Mouse (Mus musculus): ENCODE results near the gene Hcfc2. TPM values are rescaled to one million over a fixed set of nuclear protein-coding genes. Genes with fewer than 3 reads are reported as not detected.

Gene Hcfc2
- total RNA-seq, 2 experiments from 2014 or later = 46.3 to 53.0 TPM

DNA sequence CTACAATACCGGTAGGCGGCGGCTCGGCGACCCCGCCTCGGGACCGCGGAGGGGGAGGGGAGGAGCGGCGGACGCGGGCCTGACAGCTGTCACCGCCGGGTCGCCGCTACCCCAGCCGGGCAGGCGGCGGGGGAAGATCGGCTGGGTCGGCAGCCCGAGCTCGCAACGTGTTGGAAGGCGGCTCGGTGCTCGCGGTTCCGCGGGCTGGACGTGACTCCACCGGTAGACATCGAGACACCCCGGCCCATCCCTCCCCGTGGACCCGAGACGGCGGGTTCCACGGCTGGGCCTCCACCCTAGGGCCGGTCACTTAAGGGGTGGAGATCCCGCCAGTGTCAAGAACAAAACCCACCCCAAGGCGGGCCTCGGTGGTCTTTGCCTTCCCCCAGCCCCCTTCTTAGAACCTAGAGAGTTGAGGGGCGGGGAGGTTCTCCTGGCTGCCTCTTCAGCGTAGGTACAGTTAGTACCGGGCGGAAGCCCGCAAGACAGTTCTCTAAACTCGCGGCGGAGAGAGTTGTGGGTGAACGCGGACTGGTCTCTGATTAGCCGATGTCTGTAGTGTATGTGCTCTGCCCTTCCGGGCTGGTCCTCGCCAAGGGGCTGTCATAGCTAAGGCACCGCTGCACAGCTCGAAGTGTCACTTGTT, 3.5 kb downstream of the Hcfc2 start:
- peak in 1 of 2 experiments; percentile 39 for DNase-seq (ENCODE audit: extremely low spot score in 1 of 2, low spot score in 1 of 2)

DNA sequence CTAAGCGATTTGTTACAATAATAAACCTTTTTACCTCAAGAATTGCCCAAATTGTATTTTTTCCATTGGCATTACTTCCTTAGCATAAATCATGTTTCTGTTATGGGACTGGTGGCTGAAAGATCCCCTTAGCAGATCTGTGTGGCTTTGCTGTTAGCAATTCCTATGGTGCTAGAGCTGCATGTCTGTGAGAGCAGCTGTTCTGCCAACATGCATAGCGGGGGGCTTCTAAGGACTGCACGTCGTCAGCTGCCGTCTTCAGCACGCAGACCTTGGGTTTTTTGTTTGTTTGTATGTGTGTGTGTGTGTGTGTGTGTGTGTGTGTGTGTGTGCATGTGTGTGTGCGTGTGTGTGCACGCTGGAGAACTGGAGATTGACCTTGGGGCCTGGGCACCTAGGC, 45.4 kb downstream of the Hcfc2 start:
- DNase-seq (ENCODE audit: extremely low spot score in 1 of 2, low spot score in 1 of 2) = no peak

DNA sequence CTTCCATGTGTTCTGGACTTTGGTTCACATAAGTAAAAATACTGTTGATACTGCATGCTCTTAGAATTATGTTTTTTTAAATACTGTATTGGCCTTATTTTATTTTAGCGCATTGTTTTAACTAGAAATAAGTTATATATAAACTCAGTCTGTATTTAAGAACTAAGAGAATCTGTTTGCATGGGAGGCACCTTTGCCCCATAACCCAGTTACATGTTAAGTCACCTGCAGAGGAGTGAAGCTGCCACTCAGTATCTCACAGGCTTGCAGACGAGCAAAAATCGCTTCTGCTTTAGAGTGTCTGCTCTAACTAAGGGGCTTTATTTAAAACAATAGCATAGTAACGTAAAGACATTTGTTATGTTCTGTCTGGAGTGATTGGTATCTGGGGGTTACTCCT, 45.9 kb downstream of the Hcfc2 start:
- no peak for DNase-seq (ENCODE audit: extremely low spot score in 1 of 2, low spot score in 1 of 2)

DNA sequence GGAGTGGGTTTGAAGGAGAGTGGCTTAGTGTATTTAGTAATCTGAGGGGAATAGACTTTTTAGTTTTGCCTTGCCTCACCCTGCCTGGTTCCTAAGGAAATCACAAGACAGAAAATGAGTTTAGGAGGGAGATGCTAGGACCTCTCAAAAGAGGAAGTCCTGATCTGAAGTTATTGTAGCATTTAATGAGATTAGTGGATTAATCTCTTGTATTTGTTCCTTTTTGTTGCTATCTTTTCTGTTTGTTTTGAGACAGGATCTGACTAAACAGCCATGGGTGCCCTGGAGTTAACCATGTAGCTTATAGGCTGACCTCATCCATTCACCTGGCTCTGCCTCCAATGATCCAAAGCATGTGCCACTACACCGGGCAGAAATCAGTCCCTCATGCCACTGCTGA, 46.6 kb downstream of the Hcfc2 start:
- no peak for DNase-seq (ENCODE audit: extremely low spot score in 1 of 2, low spot score in 1 of 2)

DNA sequence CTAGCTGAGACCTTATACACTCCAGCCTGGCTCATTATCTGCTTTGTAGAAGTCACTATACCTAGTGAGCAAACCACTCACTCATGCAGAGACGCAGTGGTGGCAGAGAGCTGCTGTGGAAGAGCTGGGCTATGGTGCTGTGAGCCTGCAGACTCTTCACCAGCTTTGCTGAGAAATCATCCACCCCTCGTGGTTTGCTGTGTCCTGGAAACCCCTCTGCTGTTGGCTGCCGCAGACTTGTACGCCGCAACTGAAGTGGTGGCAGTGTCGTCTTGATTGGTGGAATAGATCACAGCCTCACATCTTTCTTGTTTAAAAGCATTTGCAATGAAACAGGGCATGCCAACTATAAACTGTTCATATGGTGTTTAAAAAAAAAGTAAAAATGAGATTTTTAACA, 48.3 kb downstream of the Hcfc2 start:
- DNase-seq (ENCODE audit: extremely low spot score in 1 of 2, low spot score in 1 of 2) = no peak

DNA sequence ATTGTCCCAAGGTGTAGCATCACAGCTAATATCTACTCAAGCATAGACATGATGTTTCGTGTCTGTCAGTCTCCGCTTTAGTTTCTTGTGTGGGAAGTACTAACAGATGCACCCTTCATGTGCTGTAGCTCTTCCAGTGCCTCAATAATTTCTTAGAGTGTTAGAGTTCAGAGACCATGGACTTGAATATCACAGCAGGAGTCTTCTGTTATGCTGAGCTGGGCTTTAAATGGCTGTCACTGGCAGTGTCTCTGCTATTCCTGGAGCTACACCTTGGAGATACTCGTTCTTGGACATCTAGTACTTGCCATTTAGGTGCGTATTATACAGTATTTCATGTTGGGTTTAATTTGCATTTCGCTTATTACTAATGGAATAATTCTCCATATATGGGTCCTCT, 49.3 kb downstream of the Hcfc2 start:
- no peak for DNase-seq (ENCODE audit: extremely low spot score in 1 of 2, low spot score in 1 of 2)

DNA sequence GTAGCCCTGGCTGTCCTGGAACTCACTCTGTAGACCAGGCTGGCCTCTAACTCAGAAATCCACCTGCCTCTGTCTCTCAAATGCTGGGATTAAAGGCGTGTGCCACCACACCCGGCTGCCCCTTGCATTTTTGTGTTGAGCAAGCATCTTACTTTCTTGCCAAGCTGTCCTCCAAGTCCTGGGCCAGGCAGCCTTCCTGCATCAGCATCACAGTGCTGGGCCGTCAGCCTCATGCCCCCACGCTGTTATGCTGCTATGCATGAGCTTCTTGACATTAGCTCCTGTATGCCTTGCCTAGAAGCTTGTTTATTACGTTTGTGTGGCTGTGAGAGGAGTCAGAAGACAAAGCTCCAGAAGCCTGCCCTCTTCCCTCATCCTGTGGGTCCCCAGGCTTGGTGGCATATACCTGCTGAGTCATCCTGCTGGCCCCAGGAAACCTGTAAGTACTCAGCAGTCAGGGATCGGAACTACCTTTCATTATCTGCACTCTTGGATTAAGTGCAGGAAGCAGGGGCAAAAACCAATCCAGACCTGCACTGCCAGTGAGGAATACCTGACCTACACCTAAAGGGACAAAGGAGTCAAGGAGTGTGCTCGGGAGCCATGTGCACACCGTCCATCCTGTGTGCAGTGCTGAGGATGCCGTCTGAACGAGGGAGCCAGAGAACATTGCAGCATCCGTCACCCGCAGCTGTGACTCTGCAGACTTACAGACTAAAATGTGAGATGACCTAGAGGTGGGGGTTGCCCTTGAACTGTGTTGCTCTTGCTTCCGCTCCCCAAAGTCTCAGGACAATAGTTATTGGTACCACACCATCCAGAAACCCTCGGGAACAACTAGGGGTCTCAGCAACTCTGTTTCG, 51.3 kb downstream of the Hcfc2 start:
- no peak for DNase-seq (ENCODE audit: extremely low spot score in 1 of 2, low spot score in 1 of 2)

DNA sequence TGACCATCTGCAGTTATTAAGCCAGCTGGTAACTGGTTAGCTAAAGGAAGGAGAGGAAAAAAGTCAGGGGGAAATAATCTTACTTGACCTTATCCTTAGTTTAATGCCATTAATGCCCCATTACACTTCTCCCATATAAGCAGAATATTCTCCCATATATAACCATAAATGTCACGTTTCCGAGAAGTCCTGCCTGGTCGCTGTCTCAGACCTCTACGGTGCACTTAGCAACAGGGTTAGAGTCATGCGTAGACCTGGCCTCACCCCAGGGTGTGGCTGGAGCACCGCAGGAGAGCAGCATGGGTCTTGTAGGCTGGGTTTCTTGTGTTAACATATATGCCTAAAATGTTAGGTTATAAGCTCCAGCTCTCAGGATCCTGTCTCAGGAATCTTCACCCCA, 54.8 kb downstream of the Hcfc2 start:
- no peak for DNase-seq (ENCODE audit: extremely low spot score in 1 of 2, low spot score in 1 of 2)

DNA sequence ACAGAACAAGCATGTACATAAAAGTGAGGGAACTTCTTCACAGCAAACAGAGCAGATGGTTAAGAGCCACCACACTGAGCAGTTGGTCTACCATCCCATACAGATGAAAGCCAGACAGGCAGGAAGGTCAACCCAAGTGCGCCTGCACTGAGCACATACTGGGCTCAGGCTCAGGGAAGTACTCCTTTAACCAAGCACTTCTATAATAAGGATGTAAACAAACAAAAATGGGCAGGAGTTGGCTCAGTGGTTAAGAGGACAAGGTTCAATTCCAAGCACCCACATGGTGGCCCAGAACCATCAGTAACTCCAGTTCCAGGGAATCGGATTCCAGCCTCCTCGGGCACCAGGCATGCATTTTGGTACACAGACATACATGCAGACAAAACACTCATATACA, 57.0 kb downstream of the Hcfc2 start:
- DNase-seq (ENCODE audit: extremely low spot score in 1 of 2, low spot score in 1 of 2) = no peak

DNA sequence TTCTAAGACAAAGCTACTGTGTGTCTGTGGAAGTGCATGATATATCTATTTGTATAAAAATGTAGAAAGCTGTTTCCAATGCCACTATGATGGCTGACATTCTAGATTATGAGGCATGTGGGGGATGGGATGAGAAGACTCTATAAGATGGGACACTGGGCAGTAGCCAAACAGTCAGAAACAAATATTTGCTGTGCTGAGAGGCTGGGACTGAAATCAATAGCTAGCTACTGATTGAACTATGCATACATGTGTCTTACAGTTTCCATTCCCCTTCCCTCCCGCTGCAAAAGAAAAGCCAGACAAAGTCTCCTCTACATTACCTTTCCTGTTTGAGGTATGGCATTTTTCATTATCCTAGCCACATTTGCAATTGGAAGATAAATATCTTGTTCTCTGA, 58.7 kb downstream of the Hcfc2 start:
- DNase-seq (ENCODE audit: extremely low spot score in 1 of 2, low spot score in 1 of 2) = no peak

DNA sequence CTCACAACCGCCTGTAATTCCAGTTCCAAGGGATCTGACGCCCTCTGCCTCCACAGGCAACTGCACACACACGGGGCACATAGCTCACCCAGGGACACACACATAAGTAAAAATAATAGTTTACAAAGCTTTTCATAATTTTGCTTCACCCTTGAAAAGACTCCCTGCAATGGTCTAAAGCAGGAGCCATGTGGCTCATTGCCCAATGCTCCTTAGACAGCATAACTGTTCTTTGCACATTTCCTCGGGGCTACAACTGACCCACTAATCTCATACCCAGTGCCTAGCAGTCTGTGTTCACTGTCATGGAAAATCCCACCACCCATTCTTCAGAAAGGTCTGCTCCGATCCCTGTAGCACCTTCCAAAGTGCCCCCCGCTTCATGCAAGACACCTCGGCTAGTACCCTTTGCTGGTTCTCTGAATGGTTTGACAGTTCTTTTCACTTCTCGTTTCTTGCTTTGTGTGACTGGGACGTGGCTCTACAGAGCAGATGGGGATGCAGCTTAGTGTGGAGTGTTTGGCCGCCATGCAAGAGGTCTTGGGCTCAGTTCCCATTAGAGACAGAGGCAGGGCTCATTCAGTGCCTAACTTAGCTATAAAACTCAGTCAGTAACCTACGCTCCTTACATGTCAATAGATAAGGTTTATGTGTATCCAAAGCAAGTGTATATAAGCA, 59.4 kb downstream of the Hcfc2 start:
- DNase-seq (ENCODE audit: extremely low spot score in 1 of 2, low spot score in 1 of 2) = no peak

DNA sequence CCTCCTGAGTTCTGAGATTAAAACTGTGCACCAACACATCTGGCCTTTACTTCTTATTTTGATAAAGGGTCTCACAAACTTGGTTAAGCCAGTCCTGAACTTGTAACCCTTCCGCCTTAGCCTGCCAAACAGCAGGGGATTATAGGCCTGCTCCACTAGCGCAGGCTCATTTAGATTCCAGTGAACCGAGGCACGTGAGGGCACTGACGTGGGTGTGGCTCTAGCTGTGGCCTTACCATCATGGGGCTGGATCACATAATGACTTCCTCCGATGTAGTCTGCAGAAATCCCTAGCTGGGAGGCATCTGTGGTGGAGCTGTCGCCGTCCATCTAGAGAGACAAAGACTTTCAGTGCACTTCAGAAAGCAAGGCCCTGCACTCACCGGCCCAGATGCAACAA, 60.5 kb downstream of the Hcfc2 start:
- DNase-seq (ENCODE audit: extremely low spot score in 1 of 2, low spot score in 1 of 2) = no peak

DNA sequence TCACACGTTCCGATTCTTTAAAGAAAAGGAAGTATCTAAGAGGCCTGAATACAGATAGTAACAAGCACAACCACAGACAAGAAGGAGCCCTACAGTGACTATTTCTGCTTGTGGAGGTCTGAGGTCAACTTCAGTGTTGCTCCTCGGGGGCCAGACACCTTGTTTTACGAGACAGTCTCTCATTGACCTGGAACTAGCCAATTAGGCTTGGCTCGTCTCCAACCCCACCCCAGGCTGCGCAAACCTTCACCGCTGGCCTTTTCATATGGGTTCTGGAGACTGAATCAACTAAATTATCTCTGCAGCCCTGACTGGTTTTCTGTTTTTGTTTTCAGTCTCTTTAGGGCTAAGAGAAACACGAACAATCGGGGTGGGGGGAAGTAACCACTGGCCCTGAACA, 61.4 kb downstream of the Hcfc2 start:
- no peak for DNase-seq (ENCODE audit: extremely low spot score in 1 of 2, low spot score in 1 of 2)

DNA sequence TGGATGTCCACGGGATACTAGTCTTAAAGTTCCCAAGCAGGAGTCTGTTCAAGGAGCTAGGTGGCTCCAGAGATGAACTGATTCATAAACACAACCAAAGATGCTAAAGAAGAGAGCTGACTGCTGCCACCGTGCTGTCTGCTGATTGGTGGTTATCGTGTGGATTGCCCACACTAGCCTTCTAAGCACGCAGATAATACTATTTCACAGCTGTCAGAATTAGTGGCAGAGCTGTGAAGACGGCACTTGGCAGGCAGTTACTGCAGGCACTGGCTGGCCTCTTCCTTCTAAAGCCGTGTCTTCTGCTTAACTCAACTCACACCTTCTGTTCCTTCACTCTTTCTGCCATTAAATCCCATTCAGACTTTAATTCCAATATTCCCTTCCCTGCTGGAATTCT, 62.4 kb downstream of the Hcfc2 start:
- DNase-seq (ENCODE audit: extremely low spot score in 1 of 2, low spot score in 1 of 2) = no peak

DNA sequence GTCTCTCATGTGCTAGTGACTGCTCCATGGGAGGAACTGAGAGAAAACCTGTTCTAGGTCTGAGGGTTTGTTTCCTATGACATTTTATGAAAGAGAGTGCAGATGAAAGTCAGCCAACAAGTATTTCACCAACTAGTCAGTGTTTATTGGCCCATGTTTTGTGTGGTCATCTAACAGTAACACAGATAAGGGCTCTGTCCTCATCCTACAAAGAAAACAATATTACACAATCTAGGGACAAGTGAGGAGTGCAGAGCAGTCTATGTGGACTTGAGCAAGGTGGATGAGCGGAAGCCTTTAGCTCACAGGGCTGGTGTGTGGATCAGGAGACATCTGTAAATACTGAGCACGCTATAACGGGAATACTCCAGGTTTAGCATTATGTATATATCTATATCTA, 62.9 kb downstream of the Hcfc2 start:
- no peak for DNase-seq (ENCODE audit: extremely low spot score in 1 of 2, low spot score in 1 of 2)

DNA sequence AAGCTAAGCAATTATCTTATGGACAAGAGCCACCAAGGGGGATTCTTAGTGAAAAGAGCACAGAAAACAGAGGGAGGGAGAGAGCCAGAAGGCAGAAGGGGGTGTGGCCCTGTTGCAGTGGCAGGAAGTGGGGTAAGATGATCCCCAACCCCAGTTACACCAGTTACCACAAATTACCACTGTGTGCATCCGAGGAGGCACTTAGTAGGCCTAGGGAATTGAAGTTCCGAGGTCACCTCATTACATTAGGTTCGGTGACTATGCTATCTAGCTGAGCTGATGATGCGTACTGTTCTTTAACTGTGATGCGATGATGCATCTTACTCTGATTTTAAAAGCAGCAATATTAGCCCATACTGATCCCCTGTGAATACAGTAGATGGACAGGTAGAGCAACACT, 63.7 kb downstream of the Hcfc2 start:
- no peak for DNase-seq (ENCODE audit: extremely low spot score in 1 of 2, low spot score in 1 of 2)

DNA sequence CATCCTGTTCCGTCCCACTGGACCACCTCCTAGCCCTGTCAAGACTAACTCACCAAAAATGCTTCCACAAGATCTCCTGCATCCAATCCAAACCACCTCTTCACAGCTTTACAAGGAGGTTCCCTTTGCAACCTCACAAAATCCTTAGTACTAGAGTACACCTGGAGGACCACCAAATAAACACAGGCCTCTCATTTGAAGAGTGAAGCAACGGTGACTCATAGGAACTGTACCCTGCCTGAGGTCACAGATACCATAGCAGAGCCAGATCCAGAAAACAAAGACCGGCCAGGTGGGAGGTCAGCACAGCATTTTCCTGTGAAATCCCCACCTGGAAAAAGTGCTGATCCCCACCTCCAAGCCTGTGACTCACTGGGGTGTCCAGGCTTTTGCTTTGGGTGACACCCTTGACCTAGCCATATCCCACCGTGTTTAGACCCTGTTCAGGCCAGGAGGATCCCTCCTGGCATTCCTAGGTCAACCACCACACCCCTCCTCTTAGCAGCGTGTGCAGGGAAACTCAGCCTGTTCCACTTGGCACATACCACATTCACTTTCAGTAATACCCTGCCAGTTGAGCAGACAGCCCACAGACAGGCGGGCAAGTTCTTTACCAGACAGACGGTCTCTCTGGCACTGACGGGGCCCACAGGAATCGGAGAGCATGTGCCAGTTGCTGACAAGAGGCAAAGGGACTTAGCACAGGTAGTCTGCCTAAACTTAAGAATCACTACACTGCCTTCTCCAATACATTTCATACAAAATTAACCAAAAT, 65.3 kb downstream of the Hcfc2 start:
- DNase-seq (ENCODE audit: extremely low spot score in 1 of 2, low spot score in 1 of 2) = peak; percentile 30 to 36

DNA sequence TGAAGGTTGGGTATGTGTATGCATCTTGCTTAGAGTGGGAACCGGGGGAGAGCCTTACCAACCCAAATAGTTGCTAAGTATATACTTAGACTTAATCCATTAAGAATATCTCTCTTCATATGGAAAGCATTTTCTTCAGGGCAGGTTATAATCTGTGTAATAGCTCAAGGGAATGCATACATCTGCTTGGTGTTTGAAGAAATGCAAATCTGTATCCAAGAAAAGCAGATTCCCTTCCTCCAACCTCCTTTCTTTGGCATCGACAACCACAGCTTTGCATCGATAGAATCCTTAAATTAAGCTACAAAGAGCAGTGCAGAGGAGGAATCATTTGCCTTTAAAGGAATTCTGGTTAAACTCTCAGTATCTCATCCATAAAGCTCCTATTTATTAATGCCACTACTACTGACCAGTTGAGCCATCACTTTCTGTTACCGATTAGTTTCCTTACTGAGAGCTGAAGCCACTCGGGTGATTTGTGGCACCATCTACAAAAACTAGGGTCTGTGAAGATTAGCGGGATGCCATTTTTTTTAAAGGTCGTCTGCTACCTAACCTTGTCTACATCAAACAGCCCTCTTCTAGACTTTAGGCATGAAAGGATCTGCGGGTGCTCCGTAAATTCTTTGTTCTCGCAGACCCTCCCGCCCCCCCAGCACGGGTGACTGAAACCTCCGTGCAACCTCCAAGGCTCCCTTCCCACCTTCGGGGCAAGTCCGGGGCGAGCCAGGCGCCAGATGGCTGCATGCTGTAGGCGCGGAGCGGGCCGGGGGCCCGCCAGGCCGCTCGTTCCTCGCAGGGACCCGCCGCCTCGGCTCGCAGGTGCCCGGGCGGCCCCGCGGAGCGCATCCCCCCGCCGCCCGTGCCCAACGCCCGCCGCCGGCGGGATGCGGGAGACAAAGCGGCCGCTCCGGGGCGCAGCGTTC, 67.1 kb downstream of the Hcfc2 start:
- no peak for DNase-seq (ENCODE audit: extremely low spot score in 1 of 2, low spot score in 1 of 2)

DNA sequence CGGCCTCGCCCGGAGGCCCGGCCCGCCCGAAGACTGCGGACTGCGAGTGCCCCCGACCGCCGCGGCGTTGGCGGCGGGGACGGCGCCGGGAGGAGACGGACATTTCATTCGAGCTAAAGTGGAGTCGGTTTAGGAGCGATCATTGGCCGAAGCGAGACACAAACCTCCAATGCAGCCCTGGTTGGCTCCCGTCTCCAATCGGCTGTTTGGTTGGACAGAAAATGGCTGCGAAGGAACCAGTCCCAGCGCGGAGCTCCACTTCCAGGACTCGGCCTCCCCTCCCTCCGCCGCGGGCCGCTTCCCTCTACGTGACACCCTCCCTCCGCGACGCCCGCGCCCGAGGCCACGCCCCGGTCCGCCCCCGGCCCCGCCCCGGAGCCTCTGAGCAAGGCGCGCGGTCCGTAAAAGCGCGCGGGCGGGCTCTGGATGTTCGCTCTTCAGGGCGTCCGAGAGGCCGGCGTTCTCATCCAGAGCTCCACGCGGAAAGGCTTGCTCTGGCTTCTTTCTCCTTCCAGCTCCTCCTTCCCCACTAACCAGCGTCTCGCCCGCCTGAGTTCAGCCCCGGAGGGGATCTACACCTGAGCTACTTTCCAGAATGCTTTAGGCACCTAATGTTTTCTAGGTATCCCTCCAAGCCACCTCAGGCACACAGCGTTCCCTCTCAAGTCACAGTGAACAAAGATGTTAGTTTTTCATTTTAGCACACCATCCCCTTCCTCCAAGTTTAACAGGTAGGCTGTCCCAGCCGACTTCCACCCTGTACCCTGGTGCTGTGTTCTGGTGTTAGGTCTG, 68.1 kb downstream of the Hcfc2 start, which contains the start of gene Nfyb:
Gene Nfyb, minus strand, starts transcription at position 305 of the 792 bp plus-strand sequence.
- peak; percentile 89 to 98 for DNase-seq (ENCODE audit: extremely low spot score in 1 of 2, low spot score in 1 of 2)
